Mouse (Mus musculus) CH12.LX (cell line): Measurements from ENCODE around the gene Ppm1l.
"Not testable (repeated sequence)": the region's sequence is repeated elsewhere in the genome, so short reads cannot be mapped to it uniquely, and the experiment has no call there.

ENCODE experiments used
- CHD2 ChIP-seq: IDR thresholded peaks from 2 replicates; pipeline ENCODE4 v1.6.1; 2011; ENCODE audit warnings: low read length, improper control_type of control experiment
- CTCF ChIP-seq, 2 experiments: IDR thresholded peaks in 1 of 2; conservative IDR thresholded peaks in 1 of 2; 2 replicates each; pipeline ENCODE4 v1.5.1; 2011 to 2012; ENCODE audit warnings: low read depth in 2 of 2, low read length in 2 of 2, improper control_type of control experiment in 1 of 2, inconsistent platforms in 1 of 2, mild to moderate bottlenecking in 1 of 2, moderate library complexity in 1 of 2
- IRF4 ChIP-seq: IDR thresholded peaks from 2 replicates; pipeline ENCODE4 v1.6.1; 2014; ENCODE audit warnings: low read depth, mild to moderate bottlenecking, inconsistent platforms, low read length, improper control_type of control experiment

- not testable (repeated sequence) for TF ChIP-seq CHD2; CTCF (conservative IDR thresholded peaks at IDR 0.05 in 1 of 2, IDR thresholded peaks at IDR 0.05 in 1 of 2; ENCODE audit: low read depth in 2 of 2, low read length in 2 of 2); IRF4
Observed at GRCm38 (mm10) chr3:69391834-69392233, 75.2 kb downstream of the Ppm1l start.
